21 mouse cellular contexts compared by ENCODE assay signal in genomic region chr10:14076880-14077279, GRCm38 (mm10).
"Had no signal": no experiment of that assay in that cellular context is flagged by ENCODE, and none has a peak within 500 bp of the region (broad histone marks: within the 10 kb centered on the region; RNA-seq: fewer than 3 reads in every experiment).

No protein-coding gene starts in this region.

- H3K4me3 ChIP-seq: heart, adult 2 months; heart, embryonic 13.5 days; heart, embryonic 15.5 days; hindbrain, embryonic 10.5 days; hindbrain, embryonic 12.5 days; hindbrain, embryonic 15.5 days; intestine, embryonic 15.5 days; left cerebral cortex, adult 2 months; limb, embryonic 10.5 days; limb, embryonic 12.5 days; liver, embryonic 13.5 days had no signal

- H3K27ac ChIP-seq: heart, adult 2 months; heart, embryonic 13.5 days; heart, embryonic 15.5 days; hindbrain, embryonic 10.5 days; hindbrain, embryonic 12.5 days; hindbrain, embryonic 15.5 days; intestine, embryonic 15.5 days; left cerebral cortex, adult 2 months; limb, embryonic 10.5 days; limb, embryonic 12.5 days; liver, embryonic 13.5 days had no signal

- DNase-seq: gastrocnemius, postnatal 10 days; gastrocnemius, postnatal 25 days; heart, adult 2 months; heart, postnatal 14 days; heart, postnatal 4 days; kidney, adult 18-20 months; kidney, adult 8-10 months; kidney, postnatal 10 days; kidney, postnatal 25 days; kidney, postnatal 4 days; liver; liver, embryonic 13.5 days had no signal
